In the genomic region with DNA sequence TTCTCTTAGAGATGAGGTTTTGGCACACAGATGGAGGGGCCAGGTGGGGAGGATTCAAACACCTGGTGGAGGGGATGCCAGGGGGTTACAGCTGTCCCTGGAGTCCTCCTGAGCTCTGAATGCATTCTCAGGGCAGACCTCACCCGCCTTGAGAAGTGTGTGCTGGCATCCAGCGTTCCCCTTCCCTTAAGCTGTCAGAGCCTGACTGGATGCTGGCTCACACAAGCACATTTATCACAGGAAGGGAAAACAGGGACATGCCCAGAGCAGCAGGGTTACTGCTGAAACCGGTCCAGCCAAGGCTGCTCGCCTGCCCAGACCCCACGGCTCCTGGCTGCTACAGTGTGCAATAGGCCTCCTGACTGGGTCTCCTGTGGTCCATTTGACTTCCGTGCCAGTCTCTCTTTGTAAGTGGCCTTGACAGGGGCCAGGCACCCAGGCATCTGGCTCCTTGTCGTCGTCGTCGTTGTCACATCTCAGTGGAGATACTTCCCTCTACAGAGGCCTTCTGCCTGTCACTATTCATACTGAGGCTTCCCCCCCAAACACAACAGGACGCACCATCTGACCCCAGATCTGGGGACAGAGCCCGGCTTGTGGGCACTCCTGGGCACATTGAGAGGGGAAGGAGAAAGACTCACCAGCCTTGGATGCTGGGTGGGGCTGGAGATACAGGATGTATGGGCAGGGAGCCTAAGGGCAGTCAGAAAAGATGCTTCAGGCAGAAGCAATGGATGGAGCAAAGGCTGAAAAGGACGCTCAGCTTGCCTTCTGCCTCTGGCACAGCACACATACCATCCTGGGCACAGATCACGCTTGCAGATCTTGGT, we compare ENCODE assay signal across 1 mouse cellular context.
TF ChIP-seq lines count a peak whose summit lies in the region.

No protein-coding gene starts in this region.

TF ChIP-seq in MEL, 35 proteins besides CTCF, POLR2A, EP300 and RAD21 (continued from another document):
- no peak for TF ChIP-seq JUND (IDR thresholded peaks at IDR 0.05; ENCODE audit: low read depth, low read length)
- no peak for TF ChIP-seq MAFK (IDR thresholded peaks at IDR 0.05; ENCODE audit: borderline replicate concordance, low read depth, low read length)
- no peak for TF ChIP-seq ZKSCAN1 (IDR thresholded peaks at IDR 0.05; ENCODE audit: low read depth, low read length)
- TF ChIP-seq USF2 (IDR thresholded peaks at IDR 0.05; ENCODE audit: borderline replicate concordance in 1 of 2, insufficient read depth in 1 of 2, low read depth in 1 of 2, low read length in 2 of 2), result no peak
- TF ChIP-seq SIN3A (IDR thresholded peaks at IDR 0.05; ENCODE audit: low read length), result no peak
- no peak for TF ChIP-seq POLR2AphosphoS2 (IDR thresholded peaks at IDR 0.05; ENCODE audit: low read length)
- no peak for TF ChIP-seq GATA1 (IDR thresholded peaks at IDR 0.05; ENCODE audit: low read depth, low read length)
- no peak for TF ChIP-seq MAZ (IDR thresholded peaks at IDR 0.05; ENCODE audit: low read depth, low read length)
- no peak for TF ChIP-seq TCF12 (IDR thresholded peaks at IDR 0.05; ENCODE audit: low read depth, low read length)
- TF ChIP-seq SMC3 (IDR thresholded peaks at IDR 0.05; ENCODE audit: low read depth, low read length), result 0 out of 2 replicates have a peak, but pooled peaks have one; percentile 1
- TF ChIP-seq USF1 (IDR thresholded peaks at IDR 0.05; ENCODE audit: low read depth, low read length), result no peak
- no peak for TF ChIP-seq KAT2A (conservative IDR thresholded peaks at IDR 0.05; ENCODE audit: low read depth, low read length)
- no peak for TF ChIP-seq NELFE (IDR thresholded peaks at IDR 0.05; ENCODE audit: low read depth, low read length)
- no peak for TF ChIP-seq MYB (IDR thresholded peaks at IDR 0.05; ENCODE audit: low read depth, low read length)
- no peak for TF ChIP-seq E2F4 (IDR thresholded peaks at IDR 0.05; ENCODE audit: borderline replicate concordance, low read depth, low read length)
- no peak for TF ChIP-seq UBTF (IDR thresholded peaks at IDR 0.05; ENCODE audit: borderline replicate concordance, insufficient read depth, low read depth, low read length)
- TF ChIP-seq MYC (IDR thresholded peaks at IDR 0.05; ENCODE audit: low read depth, low read length), result no peak
- 0 out of 2 replicates have a peak, but pooled peaks have one; percentile 10 for TF ChIP-seq ELF1 (IDR thresholded peaks at IDR 0.05; ENCODE audit: low read depth, low read length)
TF ChIP-seq in MEL: peak in this region for 5.
